Comparison of ENCODE assay signal across 32 mouse cellular contexts in the genomic region with DNA sequence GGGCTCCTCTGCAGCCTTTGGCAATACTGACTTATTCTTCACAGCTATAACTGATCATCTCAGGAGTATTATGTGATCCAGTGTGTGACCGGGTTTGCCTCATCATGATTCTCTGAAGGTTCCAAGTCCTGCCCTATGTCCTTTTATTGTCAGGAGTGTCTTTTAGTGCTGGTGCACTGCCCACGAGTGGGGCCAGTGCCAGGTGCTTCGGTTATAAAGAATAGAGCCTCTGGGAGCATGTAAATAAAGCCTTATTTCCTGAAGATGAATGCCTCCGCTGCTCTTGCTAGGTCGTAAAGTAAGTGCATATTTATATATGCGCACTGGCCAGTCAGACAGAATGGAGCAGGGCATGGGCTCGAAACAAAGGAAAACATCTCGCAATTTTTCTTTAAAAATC. TPM values are rescaled to one million over a fixed set of nuclear protein-coding genes. Genes with fewer than 3 reads are reported as not detected.
DNase-seq lines count a peak whose midpoint lies in the region; TF ChIP-seq lines count a peak whose summit lies in the region.
"Had no signal": no experiment of that assay in that cellular context is flagged by ENCODE, and none has a peak within 500 bp of the region (broad histone marks: within the 10 kb centered on the region; RNA-seq: fewer than 3 reads in every experiment).

No protein-coding gene starts in this region.

- peak overlapping the region; percentile 69 for H3K27ac ChIP-seq in small intestine, adult 2 months (ENCODE audit: insufficient read depth, low read depth, low read length)
- H3K27ac ChIP-seq: embryonic facial prominence, embryonic 13.5 days; embryonic facial prominence, embryonic 15.5 days; forebrain, embryonic 10.5 days; forebrain, embryonic 12.5 days had no signal

- peak; percentile 72 for DNase-seq in heart, adult 11 months
- DNase-seq in heart, postnatal 36 days: no peak
- DNase-seq in kidney, adult 18-20 months: peak; percentile 17
- DNase-seq in kidney, postnatal 14 days: no peak
- peak; percentile 47 for DNase-seq in lung, postnatal 36 days
- DNase-seq in lung, adult 18-20 months: no peak
- no peak for DNase-seq in cerebellum, adult 9-11 months
- DNase-seq: adrenal gland, adult 8-10 months; adrenal gland, postnatal 14 days; adrenal gland, postnatal 36 days; B cell, adult 2 months; cerebellum, adult 11-12 months; cerebellum, adult 2 months; cerebellum, adult 9-10 months; cerebellum, postnatal 14 days; cerebellum, postnatal 36 days; embryo, embryonic 11 days had no signal

- no peak overlapping the region for H3K4me3 ChIP-seq in small intestine, adult 2 months (ENCODE audit: low read depth, low read length)
- H3K4me3 ChIP-seq: embryonic facial prominence, embryonic 13.5 days; embryonic facial prominence, embryonic 15.5 days; erythroblast, embryonic 14.5 days; forebrain, embryonic 10.5 days; forebrain, embryonic 12.5 days had no signal

- intact Hi-C loops in heart, postnatal 36 days (cut with DNase I): loop anchor here (5.0 kb wide), 1 partner anchor 121 kb away; no protein-coding TSS in a partner anchor

- H3K27me3 ChIP-seq in small intestine, adult 2 months (ENCODE audit: control insufficient read depth, insufficient read depth, low read length): no peaks in the 10 kb centered on the region
- H3K27me3 ChIP-seq: embryonic facial prominence, embryonic 13.5 days; embryonic facial prominence, embryonic 15.5 days; Patski had no signal

- H3K4me1 ChIP-seq in small intestine, adult 2 months (ENCODE audit: control insufficient read depth, insufficient read depth, insufficient read length, low read length): peaks cover 35% of the 10 kb centered on the region

- 17% methylated on average over 8 of the region's 8 CpGs for WGBS in small intestine, adult 2 months

- no peak for TF ChIP-seq CTCF in small intestine, adult 2 months (IDR thresholded peaks at IDR 0.05; ENCODE audit: extremely low read depth, insufficient read length, insufficient replicate concordance, low read depth, low read length)

- no peaks in the 10 kb centered on the region for H3K36me3 ChIP-seq in small intestine, adult 2 months (ENCODE audit: control insufficient read depth, insufficient read depth, low read length)
- H3K36me3 ChIP-seq: embryonic facial prominence, embryonic 13.5 days; embryonic facial prominence, embryonic 15.5 days; forebrain, embryonic 10.5 days; forebrain, embryonic 12.5 days; G1E had no signal

- no peak for TF ChIP-seq POLR2A in small intestine, adult 2 months (IDR thresholded peaks at IDR 0.05; ENCODE audit: low read depth, low read length)

RNA-seq across cellular contexts. Expression of gene 1700029H14Rik, which starts 29.1 kb away (rescaled TPM):
- total RNA-seq in heart, postnatal 36 days (2021): not detected
- not detected in 2 replicates for polyA plus RNA-seq in small intestine, adult 2 months (2012; rRNA removed)
- total RNA-seq: adrenal gland, adult 18-20 months; adrenal gland, adult 8-10 months; adrenal gland, postnatal 14 days; adrenal gland, postnatal 36 days; CH12.LX; common myeloid progenitor, adult 5-6 weeks had no signal
- polyA plus RNA-seq: activated CD4-positive, CD25-positive, alpha-beta regulatory T cell, adult 4 months; embryonic facial prominence, embryonic 11.5 days; embryonic facial prominence, embryonic 13.5 days; embryonic facial prominence, embryonic 15.5 days; erythroblast, embryonic 14.5 days; forebrain, embryonic 10.5 days; forebrain, embryonic 12.5 days; forebrain, embryonic 14.5 days; G1E; Patski had no signal

RNA-seq across cellular contexts. Expression of gene Gas6, which starts 38.8 kb away (rescaled TPM):
- total RNA-seq in heart, postnatal 36 days (2021): 100 to 1,000 TPM; 117 to 135 TPM
- 42.6 and 58.3 TPM in 2 replicates for polyA plus RNA-seq in small intestine, adult 2 months (2012; rRNA removed)
- total RNA-seq: CH12.LX, G1E had no signal
- polyA plus RNA-seq: activated CD4-positive, CD25-positive, alpha-beta regulatory T cell, adult 4 months; CD4-positive, CD25-positive, alpha-beta regulatory T cell, adult 4 months; G1E had no signal

Comparison
In these comparisons a context has a peak if more than half of its experiments do, and no peak if none do; other contexts are left out.
1. DNase-seq: peak in heart, adult 11 months (single experiment), kidney, adult 18-20 months (single experiment) and lung, postnatal 36 days (single experiment); none in heart, postnatal 36 days (0 of 2), kidney, postnatal 14 days (single experiment), lung, adult 18-20 months (0 of 2) and cerebellum, adult 9-11 months (single experiment).